Mouse (Mus musculus) cerebellum, postnatal 14 days (tissue): ENCODE data around the gene Gas2l2.
A peak's percentile ranks its signal among the peaks of the same experiment; 100 is the strongest.

Experiments
- DNase-seq, 2 experiments: peaks; one replicate each; pipeline ENCODE4 v3.0.0; 2021; ENCODE audit warnings: mixed read lengths in 2 of 2

Gas2l2 gene

GRCm38 (mm10) chr11:83442596-83443267, 13.5 kb upstream of the Gas2l2 start:
- peak; percentile 94 for DNase-seq

- peak; percentile 30 to 54 for DNase-seq
These were observed 12.0 kb upstream of the Gas2l2 start for GRCm38 (mm10) chr11:83441235-83441634.

- DNase-seq: peak; percentile 94
These were observed 11.1 kb upstream of the Gas2l2 start for GRCm38 (mm10) chr11:83440081-83441064.

- DNase-seq: no peak
These were observed 10.3 kb upstream of the Gas2l2 start for GRCm38 (mm10) chr11:83439426-83440060.

GRCm38 (mm10) chr11:83437377-83437776, 8.1 kb upstream of the Gas2l2 start, which contains the start of gene 1700020L24Rik:
Gene 1700020L24Rik (plus strand): TSS chr11:83437677.
- no peak for DNase-seq

GRCm38 (mm10) chr11:83432533-83432932, 3.3 kb upstream of the Gas2l2 start:
- no peak for DNase-seq

GRCm38 (mm10) chr11:83426964-83427363, 2.3 kb downstream of the Gas2l2 start:
- no peak for DNase-seq

GRCm38 (mm10) chr11:83424681-83425080, 4.6 kb downstream of the Gas2l2 start:
- DNase-seq: peak; percentile 92

- peak in 1 of 2 experiments; percentile 34 for DNase-seq
These were observed 8.0 kb downstream of the Gas2l2 start for GRCm38 (mm10) chr11:83421305-83421704.

GRCm38 (mm10) chr11:83420338-83420737, 8.9 kb downstream of the Gas2l2 start:
- peak; percentile 36 to 57 for DNase-seq

GRCm38 (mm10) chr11:83418566-83418965, 10.7 kb downstream of the Gas2l2 start:
- DNase-seq: peak; percentile 42 to 54

- DNase-seq: no peak
These were observed 11.5 kb downstream of the Gas2l2 start for GRCm38 (mm10) chr11:83417708-83418107.

- no peak for DNase-seq
These were observed 12.2 kb downstream of the Gas2l2 start for GRCm38 (mm10) chr11:83417080-83417479.

GRCm38 (mm10) chr11:83410510-83410909, 18.7 kb downstream of the Gas2l2 start:
- no peak for DNase-seq

- peak; percentile 56 to 62 for DNase-seq
These were observed 19.4 kb downstream of the Gas2l2 start for GRCm38 (mm10) chr11:83409792-83410291.

GRCm38 (mm10) chr11:83409087-83409754, 20.0 kb downstream of the Gas2l2 start, which contains the start of gene Rasl10b:
Gene Rasl10b (plus strand): TSS chr11:83409137.
- peak; percentile 80 to 83 for DNase-seq

- no peak for DNase-seq
These were observed 21.0 kb downstream of the Gas2l2 start for GRCm38 (mm10) chr11:83408242-83408641.

- no peak for DNase-seq
These were observed 22.9 kb downstream of the Gas2l2 start for GRCm38 (mm10) chr11:83406391-83406790.

- no peak for DNase-seq
These were observed 25.5 kb downstream of the Gas2l2 start for GRCm38 (mm10) chr11:83403787-83404186.

GRCm38 (mm10) chr11:83398724-83399123, 30.5 kb downstream of the Gas2l2 start:
- no peak for DNase-seq

- no peak for DNase-seq
These were observed 31.6 kb downstream of the Gas2l2 start for GRCm38 (mm10) chr11:83397626-83398025.

GRCm38 (mm10) chr11:83394802-83395439, 34.3 kb downstream of the Gas2l2 start:
- no peak for DNase-seq
